Mouse (Mus musculus) megakaryocyte progenitor cell, adult 5-6 weeks (primary cell): ENCODE results near the gene Gm7233. TPM values are rescaled to one million over a fixed set of nuclear protein-coding genes. Genes with fewer than 3 reads are reported as not detected.
"Not testable (repeated sequence)": the region's sequence is repeated elsewhere in the genome, so short reads cannot be mapped to it uniquely, and the experiment has no call there.

Source experiments
- ATAC-seq: replicated peaks from 2 replicates; pipeline ENCODE4 v1.8.0; 2016; ENCODE audit warnings: mild to moderate bottlenecking, moderate TSS enrichment, inconsistent platforms; ENCODE audit not compliant: poor library complexity
- total RNA-seq, 2 experiments: library from RNA; stranded (forward) in 1 of 2; stranded (reverse) in 1 of 2; fragments of 157-497, 149-512 nt in 1 of 2; fragments of 200-1000 nt in 1 of 2; gene quantifications; 2 replicates each; pipeline versions ENCODE4 v1.2.3 to v1.2.4; 2015 to 2017

The Gm7233 gene
- not detected in 2 replicates for total RNA-seq (2015)
- not detected in 2 replicates for total RNA-seq (2017)

DNA sequence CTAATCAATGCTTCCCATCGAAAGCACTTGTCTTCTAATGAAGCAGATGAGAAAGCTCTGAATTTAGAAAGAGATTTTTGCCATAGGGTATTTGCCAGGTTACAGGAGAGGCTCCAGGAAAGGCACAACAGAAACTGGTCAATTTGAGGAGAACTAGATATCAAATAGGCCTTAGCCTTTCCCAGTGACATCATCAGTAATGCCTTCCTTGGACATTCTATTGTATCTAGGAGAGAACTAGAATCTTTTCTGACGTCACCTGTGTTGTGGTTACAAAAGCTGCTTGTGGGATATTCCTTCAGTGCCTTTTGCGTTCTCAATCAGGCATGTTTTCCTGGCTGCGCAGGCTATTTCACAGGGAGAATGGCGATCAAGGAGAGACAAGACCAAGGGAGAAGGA is at the start of gene Gm7233:
Gm7233 (plus strand) TSS at position 301 of the 400 bp plus-strand sequence.
- not testable (repeated sequence) for ATAC-seq

DNA sequence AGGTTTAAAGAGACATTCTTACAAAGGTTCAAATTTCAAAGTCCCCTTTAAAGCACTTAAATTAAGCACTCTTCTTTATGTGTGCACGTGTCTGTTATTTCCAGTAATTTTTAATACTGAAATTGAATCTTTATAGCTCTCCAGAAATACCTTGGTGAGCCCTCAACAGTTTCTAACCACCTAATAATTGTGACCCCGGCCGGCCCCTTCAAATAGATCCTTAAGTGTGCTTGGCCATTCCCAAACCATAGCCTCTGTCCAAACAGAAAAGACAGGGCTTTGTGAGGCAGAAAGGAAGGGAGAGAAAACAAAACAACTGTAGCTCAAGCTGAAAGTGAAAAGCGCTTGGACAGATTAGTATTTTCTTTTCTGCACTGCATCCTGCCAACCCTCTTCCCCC is 12.5 kb upstream of the Gm7233 start:
- not testable (repeated sequence) for ATAC-seq

DNA sequence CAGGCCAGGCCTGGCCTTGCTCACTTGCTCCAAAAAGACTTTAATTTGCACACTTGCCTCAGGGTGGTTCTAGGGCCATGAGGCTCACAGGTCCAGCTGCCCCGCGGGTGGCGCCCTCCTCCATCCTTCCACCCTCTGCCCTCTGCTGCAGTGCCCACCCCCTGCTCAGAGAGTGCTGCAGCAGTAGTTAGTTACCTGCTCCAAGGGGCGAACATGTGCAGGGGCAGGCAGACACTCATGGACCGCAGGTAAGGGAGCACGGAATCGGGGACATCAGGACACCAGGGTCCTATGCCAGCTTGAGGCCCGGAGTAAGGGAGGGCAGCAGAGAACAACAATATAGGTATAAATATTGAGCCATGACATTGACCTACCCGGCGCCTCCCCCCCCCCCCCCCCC is 11.7 kb upstream of the Gm7233 start:
- ATAC-seq, result not testable (repeated sequence)

DNA sequence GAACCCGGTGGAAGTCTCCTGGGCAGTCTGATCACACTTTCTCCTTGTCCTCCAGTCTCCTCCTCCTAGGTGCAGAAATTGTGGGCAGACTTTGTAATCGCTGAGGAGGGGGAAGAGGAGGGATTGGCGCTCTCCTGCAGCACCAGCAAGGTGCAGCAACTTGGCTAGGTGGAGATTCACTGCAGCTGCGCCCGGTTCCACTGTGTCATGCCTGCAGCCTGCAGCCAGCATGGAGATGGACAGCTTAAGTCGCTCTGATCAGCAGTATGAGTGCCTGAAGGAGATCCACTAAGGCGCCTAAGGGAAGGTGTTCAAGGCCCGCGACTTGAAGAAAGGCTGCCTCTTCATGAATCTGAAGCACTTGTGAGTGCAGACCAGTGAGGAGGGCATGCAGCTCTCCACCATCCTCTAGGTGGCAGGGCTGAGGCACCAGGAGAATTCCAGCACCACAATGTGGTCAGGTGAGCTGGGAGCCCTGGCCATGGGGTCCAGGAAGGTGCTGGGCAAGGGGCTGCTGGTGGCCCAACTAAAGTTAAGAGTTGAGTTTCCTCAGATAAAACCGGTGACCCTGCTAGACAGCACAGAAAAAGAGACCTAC is 11.0 kb upstream of the Gm7233 start:
- ATAC-seq, result not testable (repeated sequence)

DNA sequence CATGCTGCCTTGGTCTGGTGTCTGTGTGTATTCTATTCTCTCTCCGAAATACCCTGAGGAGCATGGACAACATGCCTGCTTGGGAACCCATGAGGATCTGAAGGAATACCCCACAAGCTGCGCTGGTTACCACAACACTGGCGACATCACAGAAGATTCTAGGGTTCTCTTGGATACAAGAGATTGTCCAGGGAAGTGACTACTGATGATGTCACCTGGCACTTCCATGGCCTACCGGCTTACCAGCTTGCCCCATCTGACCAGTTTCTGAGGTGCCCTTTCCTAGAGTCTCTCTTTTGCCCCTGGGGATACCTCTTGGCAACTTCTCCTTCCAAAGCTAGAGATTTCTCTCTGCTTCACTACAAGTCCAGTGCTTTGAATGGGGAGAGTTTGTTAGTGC is 55.5 kb downstream of the Gm7233 start, which contains the start of gene Gm8122:
Gm8122 (minus strand) TSS at position 101 of the 400 bp plus-strand sequence.
- ATAC-seq, result not testable (repeated sequence)

Other genes with a start within 250 kb of the Gm7233 start
- gene Gm8082, start 186.2 kb upstream of the Gm7233 start, total RNA-seq (2015), result not detected in 2 replicates
- not detected in 2 replicates for gene Gm8082, start 186.2 kb upstream of the Gm7233 start, total RNA-seq (2017)
- gene Gm10376, start 164.2 kb upstream of the Gm7233 start, total RNA-seq (2015), result not detected in 2 replicates
- not detected in 2 replicates for gene Gm10376, start 164.2 kb upstream of the Gm7233 start, total RNA-seq (2017)
- not detected in 2 replicates for gene Gm8094, start 103.2 kb upstream of the Gm7233 start, total RNA-seq (2015)
- not detected in 2 replicates for gene Gm8094, start 103.2 kb upstream of the Gm7233 start, total RNA-seq (2017)
- not detected in 2 replicates for gene Gm8104, start 79.3 kb upstream of the Gm7233 start, total RNA-seq (2015)
- not detected in 2 replicates for gene Gm8104, start 79.3 kb upstream of the Gm7233 start, total RNA-seq (2017)
- not detected in 2 replicates for gene Gm8122, start 55.4 kb downstream of the Gm7233 start, total RNA-seq (2015)
- gene Gm8122, start 55.4 kb downstream of the Gm7233 start, total RNA-seq (2017), result not detected in 2 replicates
- not detected in 2 replicates for gene Gm8126, start 78.8 kb downstream of the Gm7233 start, total RNA-seq (2015)
- gene Gm8126, start 78.8 kb downstream of the Gm7233 start, total RNA-seq (2017), result not detected in 2 replicates
- not detected in 2 replicates for gene Gm9732, start 95.2 kb downstream of the Gm7233 start, total RNA-seq (2015)
- gene Gm9732, start 95.2 kb downstream of the Gm7233 start, total RNA-seq (2017), result not detected in 2 replicates
- gene Gm8127, start 114.0 kb downstream of the Gm7233 start, total RNA-seq (2015), result not detected in 2 replicates
- gene Gm8127, start 114.0 kb downstream of the Gm7233 start, total RNA-seq (2017), result not detected in 2 replicates
- not detected in 2 replicates for gene 1700001F09Rik, start 167.9 kb downstream of the Gm7233 start, total RNA-seq (2015)
- gene 1700001F09Rik, start 167.9 kb downstream of the Gm7233 start, total RNA-seq (2017), result not detected in 2 replicates
- not detected in 2 replicates for gene Gm8138, start 236.5 kb downstream of the Gm7233 start, total RNA-seq (2015)
- gene Gm8138, start 236.5 kb downstream of the Gm7233 start, total RNA-seq (2017), result not detected in 2 replicates